Mouse (Mus musculus) liver (tissue): ENCODE measurements around the gene Itgb1.
A peak's percentile ranks its signal among the peaks of the same experiment; 100 is the strongest.

Experiments used
- DNase-seq: peaks from one replicate; pipeline ENCODE4 v3.0.0-alpha.2; 2020; ENCODE audit warnings: mixed read lengths

The Itgb1 gene

GRCm38 (mm10) chr8:128684609-128685506 lies 596 bp upstream of the Itgb1 start:
- DNase-seq: peak; percentile 84

- no peak for DNase-seq
These were observed 1.1 kb downstream of the Itgb1 start for GRCm38 (mm10) chr8:128686429-128686990.

DNA sequence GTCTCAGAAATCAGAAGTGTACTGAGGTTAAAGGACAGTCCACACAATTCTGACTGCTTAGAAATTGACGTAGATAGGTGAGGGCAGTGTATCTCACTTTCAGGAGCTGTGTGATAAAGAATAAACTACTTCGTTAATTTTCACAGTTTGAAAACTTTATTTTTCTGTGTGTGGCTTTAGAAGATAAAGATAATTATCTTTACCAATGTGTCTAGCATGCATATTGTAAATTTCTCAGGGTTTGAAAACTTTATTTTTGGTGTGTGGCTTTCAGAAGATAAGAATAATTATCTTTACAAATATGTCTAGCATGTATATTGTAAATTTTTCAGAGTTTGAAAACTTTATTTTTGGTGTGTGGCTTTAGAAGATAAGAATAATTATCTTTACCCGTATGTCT lies 3.2 kb downstream of the Itgb1 start:
- no peak for DNase-seq

DNA sequence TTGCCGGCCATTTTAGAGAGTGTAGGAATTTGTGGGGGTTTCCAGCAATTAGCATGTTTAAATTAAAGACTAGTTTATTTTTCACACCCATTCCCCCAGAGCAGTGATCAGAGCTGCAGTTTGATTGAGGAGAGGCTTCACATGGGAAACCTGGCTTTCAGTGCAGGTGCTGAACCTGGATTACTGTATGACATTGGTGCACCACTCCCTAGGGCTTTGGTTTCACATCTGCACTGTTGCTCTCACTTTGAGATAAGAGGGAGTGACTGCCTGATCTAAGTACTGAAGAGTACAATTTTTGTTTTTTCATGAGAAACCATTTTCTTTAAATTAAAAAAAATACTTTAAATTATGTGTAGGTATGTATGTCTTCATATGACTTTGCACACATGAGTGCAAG lies 4.6 kb downstream of the Itgb1 start:
- peak; percentile 51 for DNase-seq

GRCm38 (mm10) chr8:128696701-128697397 lies 11.4 kb downstream of the Itgb1 start:
- DNase-seq: no peak

GRCm38 (mm10) chr8:128697945-128698344 lies 12.5 kb downstream of the Itgb1 start:
- no peak for DNase-seq

- DNase-seq: no peak
These were observed 18.9 kb downstream of the Itgb1 start for GRCm38 (mm10) chr8:128704376-128704775.

DNA sequence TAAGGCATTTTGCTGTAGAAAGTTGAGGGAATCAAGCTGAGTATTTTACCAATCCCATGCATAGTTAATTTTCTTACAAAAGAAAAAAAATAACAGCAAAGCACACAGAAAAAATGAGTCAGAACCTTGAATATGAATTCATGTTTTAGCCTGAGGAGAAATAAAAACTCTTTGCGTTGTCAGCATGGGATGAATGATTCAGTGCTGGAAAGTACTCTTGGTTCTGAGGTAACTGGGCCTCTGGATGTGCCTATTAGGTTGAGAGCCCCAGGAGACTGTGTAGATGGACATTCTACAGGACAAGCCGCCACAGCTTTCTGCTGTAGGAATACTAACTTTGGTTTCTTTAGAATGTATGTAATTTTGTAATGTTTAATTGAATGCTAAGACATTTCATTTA lies 19.4 kb downstream of the Itgb1 start:
- DNase-seq: no peak

GRCm38 (mm10) chr8:128709261-128709660 lies 23.8 kb downstream of the Itgb1 start:
- DNase-seq: peak; percentile 83

DNA sequence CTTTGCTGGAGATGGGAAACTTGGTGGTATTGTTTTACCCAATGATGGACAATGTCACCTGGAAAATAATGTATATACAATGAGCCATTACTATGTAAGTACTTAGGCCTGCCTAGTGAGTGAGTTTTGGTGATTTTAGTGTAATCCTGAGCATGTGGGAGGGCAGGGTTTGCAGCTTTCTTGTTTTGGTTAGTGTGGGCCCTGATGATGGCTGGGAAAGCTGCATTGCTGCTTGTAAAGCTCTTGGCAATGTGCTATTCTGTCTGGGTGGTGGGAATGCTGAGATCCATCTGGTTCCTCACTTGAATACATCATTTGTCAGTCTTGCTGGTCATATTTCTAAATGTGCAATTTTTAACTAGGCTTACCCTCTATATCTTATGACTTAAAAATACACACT lies 30.7 kb downstream of the Itgb1 start:
- no peak for DNase-seq

DNA sequence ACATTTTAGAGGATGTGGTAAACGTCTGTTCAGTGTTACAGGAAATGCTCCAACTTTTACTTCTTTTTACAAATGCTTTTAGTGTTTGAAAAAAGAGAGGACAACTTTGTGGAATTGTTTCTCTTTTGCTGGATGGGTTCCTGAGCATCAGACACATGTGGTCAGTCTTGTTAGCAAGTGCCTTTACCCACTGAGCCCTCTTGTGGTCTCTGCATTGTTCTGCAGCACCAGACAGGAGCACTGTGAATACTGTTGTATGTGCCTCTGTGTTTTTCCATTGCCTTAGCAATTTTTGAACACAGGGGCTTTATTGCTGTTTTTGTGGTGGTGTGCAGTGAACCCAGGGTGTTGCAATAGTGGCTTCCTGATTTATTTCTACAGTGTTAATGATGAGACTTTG lies 39.4 kb downstream of the Itgb1 start:
- DNase-seq: no peak

- DNase-seq: no peak
These were observed 41.8 kb downstream of the Itgb1 start for GRCm38 (mm10) chr8:128727213-128727612.

DNA sequence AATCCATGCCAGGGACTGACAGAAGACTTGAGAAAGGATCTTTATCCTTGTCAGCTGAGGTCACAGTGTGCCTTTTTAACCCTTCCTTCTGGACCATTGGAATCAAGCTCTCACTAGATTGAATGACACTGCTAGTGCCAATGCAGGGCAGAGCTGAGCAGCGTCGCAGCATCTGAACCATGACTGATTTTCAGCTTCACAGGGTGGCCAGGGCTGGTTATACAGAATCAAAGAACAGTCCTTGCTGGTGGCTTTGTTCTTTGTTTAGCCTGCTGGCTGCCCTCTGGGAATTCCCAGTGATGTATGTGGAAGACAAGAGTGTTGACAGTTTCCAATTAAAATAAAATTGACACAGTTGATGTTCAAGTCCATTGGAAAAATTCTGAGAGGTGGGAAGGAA lies 46.8 kb downstream of the Itgb1 start:
- no peak for DNase-seq

DNA sequence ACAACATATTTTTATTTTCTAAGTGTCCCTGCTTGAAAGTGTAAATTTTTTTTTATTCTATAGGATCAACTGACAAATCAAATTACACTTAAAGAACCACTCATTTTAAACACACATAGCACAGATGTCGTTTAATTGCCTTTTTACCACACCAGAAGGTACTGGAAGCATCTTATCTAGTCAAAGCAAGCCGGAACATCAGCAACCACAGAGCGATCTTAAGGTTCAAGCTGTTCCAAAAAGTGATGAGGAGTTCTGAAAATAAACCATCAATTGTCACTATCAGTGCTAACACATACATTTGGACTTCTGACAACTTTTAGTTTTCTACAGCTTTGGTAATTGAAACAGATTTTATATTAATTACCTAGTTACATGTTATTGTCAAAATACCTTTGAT lies 48.7 kb downstream of the Itgb1 start:
- no peak for DNase-seq

GRCm38 (mm10) chr8:128735692-128736091 lies 50.2 kb downstream of the Itgb1 start:
- no peak for DNase-seq
